Mouse (Mus musculus) testis, adult 2 months (tissue): ENCODE data around the gene Vangl1.

Experiments
- CTCF ChIP-seq: fragments of 200-500 bp; IDR thresholded peaks from 2 replicates; pipeline ENCODE4 v1.5.1; 2012; ENCODE audit warnings: low read depth, mild to moderate bottlenecking, inconsistent platforms, low read length, moderate library complexity; ENCODE audit not compliant: control insufficient read depth, insufficient read depth, insufficient replicate concordance
- POLR2A ChIP-seq: fragments of 200-500 bp; IDR thresholded peaks from 2 replicates; pipeline ENCODE4 v1.6.1; 2012; ENCODE audit warnings: low read depth, mild to moderate bottlenecking, inconsistent platforms, low read length, moderate library complexity; ENCODE audit not compliant: control insufficient read depth

DNA sequence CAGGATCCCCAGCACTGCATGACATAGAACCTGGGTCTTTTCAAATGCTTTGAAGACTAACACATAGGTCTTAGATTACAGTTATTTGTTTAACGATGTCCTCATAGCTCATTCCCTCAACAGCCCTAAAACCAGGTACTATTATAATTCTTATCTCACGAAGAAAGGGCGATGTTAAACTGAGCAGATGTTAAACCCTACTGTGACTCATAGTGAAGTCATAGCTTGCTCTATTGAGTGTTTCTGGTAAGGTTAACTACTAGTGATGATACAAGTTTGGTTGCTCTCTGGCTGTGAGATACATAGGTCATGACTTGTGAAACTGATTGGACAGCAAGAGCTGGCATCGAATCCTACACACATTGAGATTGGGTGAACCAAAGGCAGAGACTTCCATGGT is 61.5 kb downstream of the Vangl1 start:
- TF ChIP-seq CTCF (no peak), POLR2A (no peak)
